Mouse (Mus musculus) forebrain, embryonic 15.5 days (tissue): ENCODE results near the gene Cd69. TPM values are rescaled to one million over a fixed set of nuclear protein-coding genes. Genes with fewer than 3 reads are reported as not detected.

Experiments used
- ATAC-seq: fragments of 200-750 bp; cut with Nextera tagmentation; replicated peaks from 2 replicates; pipeline ENCODE4 v1.8.0; 2017; ENCODE audit warnings: mild to moderate bottlenecking, moderate TSS enrichment, moderate library complexity
- H3K27ac ChIP-seq: fragments of 300-500 bp; sonication (generic); replicated peaks from 2 replicates; pipeline ENCODE4 v1.5.1; 2015; ENCODE audit warnings: mild to moderate bottlenecking, inconsistent platforms
- H3K27me3 ChIP-seq: fragments of 300-500 bp; sonication (generic); 2 replicates; pipeline ENCODE4 v1.6.1; 2015; ENCODE audit warnings: inconsistent platforms
- H3K36me3 ChIP-seq: fragments of 300-500 bp; sonication (generic); 2 replicates; pipeline ENCODE4 v1.6.1; 2015; ENCODE audit warnings: mild to moderate bottlenecking, inconsistent platforms
- H3K4me1 ChIP-seq: fragments of 300-500 bp; sonication (generic); 2 replicates; pipeline ENCODE4 v1.6.1; 2015; ENCODE audit warnings: inconsistent platforms
- H3K4me2 ChIP-seq: fragments of 300-500 bp; sonication (generic); replicated peaks from 2 replicates; pipeline ENCODE4 v1.6.1; 2015; ENCODE audit warnings: mild to moderate bottlenecking, inconsistent platforms
- H3K4me3 ChIP-seq: fragments of 300-500 bp; sonication (generic); 2 replicates; pipeline ENCODE4 v1.5.1; 2015; ENCODE audit warnings: mild to moderate bottlenecking, inconsistent platforms
- H3K9ac ChIP-seq: fragments of 300-500 bp; sonication (generic); replicated peaks from 2 replicates; pipeline ENCODE4 v1.6.1; 2015; ENCODE audit warnings: mild to moderate bottlenecking, inconsistent platforms
- H3K9me3 ChIP-seq: fragments of 300-500 bp; sonication (generic); 2 replicates; pipeline ENCODE4 v1.6.1; 2016; ENCODE audit warnings: inconsistent platforms
- WGBS: fragments of 180-500 bp; shearing (Covaris S2); methylation state at CpG from one replicate; pipeline ENCODE4 v1.1.7; 2015; ENCODE audit warnings: mixed read lengths; 5-methylcytosine and 5-hydroxymethylcytosine counted together
- polyA plus RNA-seq: library from polyadenylated mRNA; unstranded; fragments of >200 nt; fragmentation: Nextera tagmentation; extraction: Ambion mirVana; gene quantifications from 2 replicates; pipeline ENCODE4 v1.2.1, GENCODE M21; 2015

The Cd69 gene
- not detected in 2 replicates for polyA plus RNA-seq

GRCm38 (mm10) chr6:129275220-129275619 lies at the start of gene Cd69:
Cd69 (minus strand) TSS chr6:129275436.
- Histone ChIP-seq H3K9me3 (no peaks in the 10 kb centered on the region), H3K36me3 (no peaks in the 10 kb centered on the region), H3K27me3 (no peaks in the 10 kb centered on the region), H3K4me3 (no peak within 1 kb of the TSS), H3K9ac (no peak within 1 kb of the TSS), H3K27ac (no peak within 1 kb of the TSS), H3K4me2 (no peak within 1 kb of the TSS), H3K4me1 (no peaks in the 10 kb centered on the region)
- ATAC-seq = no peak
- 76% methylated on average over 9 of the region's 9 CpGs for WGBS

- no peaks in the 10 kb centered on the region for H3K9me3 ChIP-seq
- H3K4me2 ChIP-seq = no peak overlapping the region
- H3K27me3 ChIP-seq = no peaks in the 10 kb centered on the region
- H3K4me1 ChIP-seq = no peaks in the 10 kb centered on the region
- WGBS = 77% methylated on average over 4 of the region's 4 CpGs
- no peak for ATAC-seq
- H3K36me3 ChIP-seq = no peaks in the 10 kb centered on the region
- no peak overlapping the region for H3K9ac ChIP-seq
- no peak overlapping the region for H3K27ac ChIP-seq
- H3K4me3 ChIP-seq = no peak overlapping the region
Measured at GRCm38 (mm10) chr6:129319331-129319730, 44.1 kb upstream of the Cd69 start.

- 65% methylated on average over 1 of the region's 1 CpGs for WGBS
- no peaks in the 10 kb centered on the region for H3K9me3 ChIP-seq
- no peak overlapping the region for H3K4me3 ChIP-seq
- H3K27ac ChIP-seq = no peak overlapping the region
- H3K27me3 ChIP-seq = no peaks in the 10 kb centered on the region
- H3K36me3 ChIP-seq = no peaks in the 10 kb centered on the region
- no peak overlapping the region for H3K9ac ChIP-seq
- no peaks in the 10 kb centered on the region for H3K4me1 ChIP-seq
- ATAC-seq = no peak
- no peak overlapping the region for H3K4me2 ChIP-seq
Measured at GRCm38 (mm10) chr6:129318395-129318794, 43.2 kb upstream of the Cd69 start.

GRCm38 (mm10) chr6:129316463-129316862 lies 41.2 kb upstream of the Cd69 start:
- no peak overlapping the region for H3K4me2 ChIP-seq
- no peak overlapping the region for H3K27ac ChIP-seq
- ATAC-seq = no peak
- H3K36me3 ChIP-seq = no peaks in the 10 kb centered on the region
- no peaks in the 10 kb centered on the region for H3K4me1 ChIP-seq
- H3K9ac ChIP-seq = no peak overlapping the region
- no peaks in the 10 kb centered on the region for H3K9me3 ChIP-seq
- 87% methylated on average over 2 of the region's 2 CpGs for WGBS
- no peak overlapping the region for H3K4me3 ChIP-seq
- no peaks in the 10 kb centered on the region for H3K27me3 ChIP-seq

- Histone ChIP-seq H3K4me2 (no peak overlapping the region), H3K27me3 (no peaks in the 10 kb centered on the region), H3K4me1 (no peaks in the 10 kb centered on the region), H3K9me3 (no peaks in the 10 kb centered on the region), H3K27ac (no peak overlapping the region), H3K9ac (no peak overlapping the region), H3K36me3 (no peaks in the 10 kb centered on the region), H3K4me3 (no peak overlapping the region)
- ATAC-seq = no peak
- WGBS = 92% methylated on average over 1 of the region's 1 CpGs
Measured at GRCm38 (mm10) chr6:129315698-129316097, 40.5 kb upstream of the Cd69 start.

- Histone ChIP-seq H3K4me2 (no peak overlapping the region), H3K9ac (no peak overlapping the region), H3K27me3 (no peaks in the 10 kb centered on the region), H3K27ac (no peak overlapping the region), H3K9me3 (no peaks in the 10 kb centered on the region), H3K4me3 (no peak overlapping the region), H3K4me1 (no peaks in the 10 kb centered on the region), H3K36me3 (no peaks in the 10 kb centered on the region)
- no peak for ATAC-seq
- 90% methylated on average over 3 of the region's 3 CpGs for WGBS
Measured at GRCm38 (mm10) chr6:129314655-129315168, 39.5 kb upstream of the Cd69 start.

- Histone ChIP-seq H3K4me3 (no peak overlapping the region), H3K9ac (no peak overlapping the region), H3K9me3 (no peaks in the 10 kb centered on the region), H3K27ac (no peak overlapping the region), H3K4me1 (no peaks in the 10 kb centered on the region), H3K36me3 (no peaks in the 10 kb centered on the region), H3K4me2 (no peak overlapping the region), H3K27me3 (no peaks in the 10 kb centered on the region)
- WGBS = 84% methylated on average over 3 of the region's 3 CpGs
- no peak for ATAC-seq
Measured at GRCm38 (mm10) chr6:129312499-129312898, 37.3 kb upstream of the Cd69 start.

GRCm38 (mm10) chr6:129304180-129304579 lies 28.9 kb upstream of the Cd69 start:
- 69% methylated on average over 1 of the region's 1 CpGs for WGBS
- Histone ChIP-seq H3K27ac (no peak overlapping the region), H3K27me3 (no peaks in the 10 kb centered on the region), H3K4me3 (no peak overlapping the region), H3K9ac (no peak overlapping the region), H3K36me3 (no peaks in the 10 kb centered on the region), H3K4me1 (no peaks in the 10 kb centered on the region), H3K4me2 (no peak overlapping the region), H3K9me3 (no peaks in the 10 kb centered on the region)
- ATAC-seq = no peak

GRCm38 (mm10) chr6:129288708-129289107 lies 13.5 kb upstream of the Cd69 start:
- Histone ChIP-seq H3K4me2 (no peak overlapping the region), H3K27ac (no peak overlapping the region), H3K27me3 (no peaks in the 10 kb centered on the region), H3K4me3 (no peak overlapping the region), H3K36me3 (no peaks in the 10 kb centered on the region), H3K4me1 (no peaks in the 10 kb centered on the region), H3K9ac (no peak overlapping the region), H3K9me3 (no peaks in the 10 kb centered on the region)
- ATAC-seq = no peak

GRCm38 (mm10) chr6:129284384-129285104 lies 9.3 kb upstream of the Cd69 start:
- ATAC-seq = no peak
- Histone ChIP-seq H3K27me3 (no peaks in the 10 kb centered on the region), H3K4me1 (no peaks in the 10 kb centered on the region), H3K9ac (no peak overlapping the region), H3K4me2 (no peak overlapping the region), H3K4me3 (no peak overlapping the region), H3K36me3 (no peaks in the 10 kb centered on the region), H3K9me3 (no peaks in the 10 kb centered on the region), H3K27ac (no peak overlapping the region)
- WGBS = 88% methylated on average over 7 of the region's 7 CpGs

- Histone ChIP-seq H3K36me3 (no peaks in the 10 kb centered on the region), H3K4me3 (no peak overlapping the region), H3K9ac (no peak overlapping the region), H3K9me3 (no peaks in the 10 kb centered on the region), H3K27me3 (no peaks in the 10 kb centered on the region), H3K4me1 (no peaks in the 10 kb centered on the region), H3K27ac (no peak overlapping the region), H3K4me2 (no peak overlapping the region)
- WGBS = 78% methylated on average over 3 of the region's 3 CpGs
- no peak for ATAC-seq
Measured at GRCm38 (mm10) chr6:129283271-129283670, 8.0 kb upstream of the Cd69 start.

- Histone ChIP-seq H3K4me2 (no peak overlapping the region), H3K4me1 (no peaks in the 10 kb centered on the region), H3K4me3 (no peak overlapping the region), H3K27ac (no peak overlapping the region), H3K27me3 (no peaks in the 10 kb centered on the region), H3K9me3 (no peaks in the 10 kb centered on the region), H3K9ac (no peak overlapping the region), H3K36me3 (no peaks in the 10 kb centered on the region)
- WGBS = 87% methylated on average over 2 of the region's 2 CpGs
- ATAC-seq = no peak
Measured at GRCm38 (mm10) chr6:129276483-129276882, 1.2 kb upstream of the Cd69 start.

- no peaks in the 10 kb centered on the region for H3K4me1 ChIP-seq
Measured at GRCm38 (mm10) chr6:129275624-129276203, 478 bp upstream of the Cd69 start.

More at GRCm38 (mm10) chr6:129275624-129276203, 478 bp upstream of the Cd69 start:
- WGBS = 68% methylated on average over 3 of the region's 3 CpGs
- no peak overlapping the region for H3K4me2 ChIP-seq
- H3K27me3 ChIP-seq = no peaks in the 10 kb centered on the region
- no peaks in the 10 kb centered on the region for H3K36me3 ChIP-seq
- no peak overlapping the region for H3K27ac ChIP-seq
- no peaks in the 10 kb centered on the region for H3K9me3 ChIP-seq
- no peak overlapping the region for H3K4me3 ChIP-seq
- ATAC-seq = no peak
- no peak overlapping the region for H3K9ac ChIP-seq
